Mouse (Mus musculus) midbrain, embryonic 10.5 days (tissue): Measurements from ENCODE around the gene Zmynd8. TPM values are rescaled to one million over a fixed set of nuclear protein-coding genes. Genes with fewer than 3 reads are reported as not detected.

ENCODE experiments used
- DNase-seq: peaks from one replicate; pipeline ENCODE4 v3.0.0-alpha.2; 2017; ENCODE audit warnings: low spot score
- H3K27ac ChIP-seq: fragments of 300-500 bp; sonication (generic); replicated peaks from 2 replicates; pipeline ENCODE4 v1.5.1; 2016; ENCODE audit warnings: mild to moderate bottlenecking
- H3K27me3 ChIP-seq: fragments of 300-500 bp; sonication (generic); 2 replicates; pipeline ENCODE4 v1.6.1; 2016; ENCODE audit warnings: low read depth, mild to moderate bottlenecking; ENCODE audit not compliant: poor library complexity, severe bottlenecking
- H3K36me3 ChIP-seq: fragments of 300-500 bp; sonication (generic); 2 replicates; pipeline ENCODE4 v1.6.1; 2016; ENCODE audit warnings: mild to moderate bottlenecking, moderate library complexity
- H3K4me1 ChIP-seq: fragments of 300-500 bp; sonication (generic); 2 replicates; pipeline ENCODE4 v1.6.1; 2016
- H3K4me3 ChIP-seq: fragments of 300-500 bp; sonication (generic); 2 replicates; pipeline ENCODE4 v1.5.1; 2016; ENCODE audit warnings: mild to moderate bottlenecking, moderate library complexity
- H3K9me3 ChIP-seq: fragments of 300-500 bp; sonication (generic); replicated peaks from 2 replicates; pipeline ENCODE4 v1.6.1; 2016; ENCODE audit warnings: mild to moderate bottlenecking
- WGBS: fragments of 180-500 bp; shearing (Covaris S2); methylation state at CpG from one replicate; pipeline ENCODE4 v1.1.7; 2016; 5-methylcytosine and 5-hydroxymethylcytosine counted together
- polyA plus RNA-seq: library from polyadenylated mRNA; unstranded; fragments of >200 nt; fragmentation: Nextera tagmentation; extraction: Ambion mirVana; gene quantifications from 2 replicates; pipeline ENCODE4 v1.2.1, GENCODE M21; 2016

Zmynd8 gene
- 61.4 and 63.3 TPM in 2 replicates for polyA plus RNA-seq

DNA sequence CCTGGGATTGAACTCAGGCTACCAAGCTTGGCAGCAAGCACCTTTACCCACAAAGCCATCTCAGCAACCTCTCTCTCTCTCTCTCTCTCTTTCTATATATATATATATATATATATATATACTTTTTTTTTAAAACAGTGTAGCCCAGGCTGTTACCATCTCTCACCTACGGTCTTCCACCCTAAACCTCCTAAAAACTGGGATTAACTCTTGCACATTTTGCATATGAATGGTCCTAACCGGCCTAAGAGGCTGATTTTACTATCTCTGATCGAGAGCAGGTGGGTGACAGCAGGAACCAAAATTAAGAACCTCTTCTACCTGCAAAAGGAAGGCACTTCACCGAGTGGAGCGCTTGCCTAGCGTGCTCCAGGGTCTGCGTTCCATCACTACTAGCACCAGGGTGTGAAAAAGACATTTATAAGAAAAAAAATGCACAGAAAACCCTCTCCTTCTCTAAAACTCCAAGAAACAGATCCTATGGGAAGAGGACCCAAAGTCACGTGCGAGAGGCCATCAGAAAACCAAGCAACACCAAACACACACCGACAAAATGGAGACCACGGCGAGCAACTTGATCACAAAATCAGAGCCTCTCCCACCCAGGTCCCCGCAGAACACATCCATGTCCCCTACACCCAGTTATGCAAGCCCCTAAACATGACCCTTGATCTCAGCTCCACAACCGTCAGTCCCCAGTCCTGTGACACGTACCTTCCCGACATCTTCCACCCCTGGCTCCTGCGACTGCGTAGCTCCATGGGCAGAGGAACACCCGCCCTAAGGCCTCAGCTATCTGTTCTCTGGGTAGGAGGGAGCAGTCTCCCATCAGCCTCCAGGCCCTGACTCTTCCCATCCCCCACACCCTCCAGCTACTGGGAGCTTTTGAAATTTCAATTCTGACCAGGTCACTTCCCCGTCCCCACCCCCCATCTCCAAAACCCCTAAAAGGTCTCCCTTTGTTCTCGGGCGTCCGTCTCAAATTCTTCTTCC is at the start of gene Zmynd8:
Gene Zmynd8 (minus strand): TSS at position 815 of the 993 bp plus-strand sequence.
- H3K4me1 ChIP-seq, result peaks cover 60% of the 10 kb centered on the region
- no peaks in the 10 kb centered on the region for H3K27me3 ChIP-seq
- WGBS, result 14% methylated on average over 23 of the region's 23 CpGs
- peak within 1 kb of the TSS; percentile 88 for H3K27ac ChIP-seq
- H3K9me3 ChIP-seq, result no peaks in the 10 kb centered on the region
- peak; percentile 63 for DNase-seq
- no peaks in the 10 kb centered on the region for H3K36me3 ChIP-seq
- peak within 1 kb of the TSS; percentile 40 for H3K4me3 ChIP-seq

- H3K9me3 ChIP-seq, result no peaks in the 10 kb centered on the region
- H3K4me1 ChIP-seq, result peaks cover 3% of the 10 kb centered on the region; the same call in 1 of the 2 replicates
- no peaks in the 10 kb centered on the region for H3K36me3 ChIP-seq
- no peak overlapping the region; the same call in 1 of the 2 replicates for H3K27ac ChIP-seq
- H3K4me3 ChIP-seq, result no peak overlapping the region
- no peak for DNase-seq
- 87% methylated on average over 1 of the region's 1 CpGs for WGBS
- no peaks in the 10 kb centered on the region for H3K27me3 ChIP-seq
Measured at GRCm38 (mm10) chr2:165948007-165948406, 49.2 kb upstream of the Zmynd8 start.

GRCm38 (mm10) chr2:165946046-165946564 is 47.3 kb upstream of the Zmynd8 start:
- Histone ChIP-seq H3K36me3 (no peaks in the 10 kb centered on the region), H3K27me3 (no peaks in the 10 kb centered on the region)

GRCm38 (mm10) chr2:165944576-165945351 is 45.9 kb upstream of the Zmynd8 start:
- DNase-seq, result no peak
- Histone ChIP-seq H3K27ac (no peak overlapping the region; the same call in 1 of the 2 replicates), H3K27me3 (no peaks in the 10 kb centered on the region), H3K9me3 (no peaks in the 10 kb centered on the region), H3K36me3 (no peaks in the 10 kb centered on the region), H3K4me3 (no peak overlapping the region), H3K4me1 (peaks cover 3% of the 10 kb centered on the region; the same call in 1 of the 2 replicates)
- 82% methylated on average over 11 of the region's 11 CpGs for WGBS

More at GRCm38 (mm10) chr2:165946046-165946564, 47.3 kb upstream of the Zmynd8 start:
- Histone ChIP-seq H3K9me3 (no peaks in the 10 kb centered on the region), H3K27ac (no peak overlapping the region), H3K4me1 (peaks cover 3% of the 10 kb centered on the region; the same call in 1 of the 2 replicates), H3K4me3 (no peak overlapping the region)
- WGBS, result 95% methylated on average over 1 of the region's 1 CpGs
- no peak for DNase-seq

- Histone ChIP-seq H3K4me3 (no peak overlapping the region), H3K27ac (no peak overlapping the region), H3K9me3 (no peaks in the 10 kb centered on the region), H3K4me1 (peaks cover 2% of the 10 kb centered on the region; the same call in 1 of the 2 replicates), H3K27me3 (no peaks in the 10 kb centered on the region), H3K36me3 (no peaks in the 10 kb centered on the region)
- 96% methylated on average over 2 of the region's 2 CpGs for WGBS
- no peak for DNase-seq
Measured at GRCm38 (mm10) chr2:165943113-165943512, 44.3 kb upstream of the Zmynd8 start.

GRCm38 (mm10) chr2:165936106-165936505 is 37.3 kb upstream of the Zmynd8 start:
- Histone ChIP-seq H3K9me3 (no peaks in the 10 kb centered on the region), H3K4me1 (no peaks in the 10 kb centered on the region), H3K27me3 (no peaks in the 10 kb centered on the region), H3K36me3 (no peaks in the 10 kb centered on the region), H3K27ac (no peak overlapping the region), H3K4me3 (no peak overlapping the region)
- WGBS, result 79% methylated on average over 12 of the region's 12 CpGs
- DNase-seq, result no peak

GRCm38 (mm10) chr2:165927705-165928104 is 28.9 kb upstream of the Zmynd8 start:
- WGBS, result 96% methylated on average over 16 of the region's 16 CpGs
- no peak overlapping the region for H3K4me3 ChIP-seq
- H3K9me3 ChIP-seq, result 0 out of 2 replicates have a peak, but pooled peaks cover 5% of the 10 kb centered on the region

GRCm38 (mm10) chr2:165926191-165926590 is 27.4 kb upstream of the Zmynd8 start:
- no peak for DNase-seq
- no peaks in the 10 kb centered on the region for H3K36me3 ChIP-seq
- WGBS, result 94% methylated on average over 5 of the region's 5 CpGs
- H3K4me3 ChIP-seq, result no peak overlapping the region
- 0 out of 2 replicates have a peak, but pooled peaks cover 5% of the 10 kb centered on the region for H3K9me3 ChIP-seq
- peaks cover 12% of the 10 kb centered on the region for H3K4me1 ChIP-seq
- H3K27me3 ChIP-seq, result no peaks in the 10 kb centered on the region
- H3K27ac ChIP-seq, result no peak overlapping the region

More at GRCm38 (mm10) chr2:165927705-165928104, 28.9 kb upstream of the Zmynd8 start:
- no peak overlapping the region for H3K27ac ChIP-seq
- DNase-seq, result no peak
- no peaks in the 10 kb centered on the region for H3K27me3 ChIP-seq
- peaks cover 4% of the 10 kb centered on the region; the same call in 1 of the 2 replicates for H3K4me1 ChIP-seq
- no peaks in the 10 kb centered on the region for H3K36me3 ChIP-seq

- 65% methylated on average over 3 of the region's 3 CpGs for WGBS
- H3K27me3 ChIP-seq, result no peaks in the 10 kb centered on the region
- peaks cover 12% of the 10 kb centered on the region for H3K4me1 ChIP-seq
- no peak overlapping the region for H3K27ac ChIP-seq
- H3K4me3 ChIP-seq, result no peak overlapping the region
- no peaks in the 10 kb centered on the region for H3K36me3 ChIP-seq
- no peak for DNase-seq
- H3K9me3 ChIP-seq, result 0 out of 2 replicates have a peak, but pooled peaks cover 5% of the 10 kb centered on the region
Measured at GRCm38 (mm10) chr2:165925144-165925543, 26.3 kb upstream of the Zmynd8 start.

GRCm38 (mm10) chr2:165924695-165925094 is 25.9 kb upstream of the Zmynd8 start:
- Histone ChIP-seq H3K4me1 (peaks cover 12% of the 10 kb centered on the region), H3K36me3 (no peaks in the 10 kb centered on the region), H3K9me3 (0 out of 2 replicates have a peak, but pooled peaks cover 5% of the 10 kb centered on the region), H3K4me3 (no peak overlapping the region), H3K27ac (no peak overlapping the region), H3K27me3 (no peaks in the 10 kb centered on the region)
- 84% methylated on average over 2 of the region's 2 CpGs for WGBS
- DNase-seq, result no peak

- Histone ChIP-seq H3K27ac (no peak overlapping the region), H3K4me1 (peaks cover 12% of the 10 kb centered on the region), H3K4me3 (no peak overlapping the region), H3K9me3 (0 out of 2 replicates have a peak, but pooled peaks cover 5% of the 10 kb centered on the region), H3K27me3 (no peaks in the 10 kb centered on the region), H3K36me3 (no peaks in the 10 kb centered on the region)
- 96% methylated on average over 8 of the region's 8 CpGs for WGBS
- DNase-seq, result no peak
Measured at GRCm38 (mm10) chr2:165923715-165924114, 24.9 kb upstream of the Zmynd8 start.

- H3K4me1 ChIP-seq, result peaks cover 12% of the 10 kb centered on the region
- no peak overlapping the region for H3K4me3 ChIP-seq
- no peaks in the 10 kb centered on the region for H3K27me3 ChIP-seq
- no peak for DNase-seq
- H3K9me3 ChIP-seq, result 0 out of 2 replicates have a peak, but pooled peaks cover 5% of the 10 kb centered on the region
- WGBS, result 87% methylated on average over 3 of the region's 3 CpGs
- H3K36me3 ChIP-seq, result no peaks in the 10 kb centered on the region
- no peak overlapping the region for H3K27ac ChIP-seq
Measured at GRCm38 (mm10) chr2:165922994-165923393, 24.2 kb upstream of the Zmynd8 start.
